Mouse (Mus musculus) small intestine, adult 2 months (tissue): ENCODE measurements around the gene Tnrc18. TPM values are rescaled to one million over a fixed set of nuclear protein-coding genes. Genes with fewer than 3 reads are reported as not detected.

Source experiments
- H3K27ac ChIP-seq: fragments of 200-500 bp; 2 replicates; pipeline ENCODE4 v1.5.1; 2012; ENCODE audit warnings: low read depth, low read length, control low read depth, inconsistent platforms; ENCODE audit not compliant: insufficient read depth
- H3K27me3 ChIP-seq: fragments of 200-500 bp; 2 replicates; pipeline ENCODE4 v1.6.1; 2012; ENCODE audit warnings: mild to moderate bottlenecking, moderate library complexity, low read length, inconsistent platforms; ENCODE audit not compliant: control insufficient read depth, insufficient read depth
- H3K36me3 ChIP-seq: fragments of 200-500 bp; 2 replicates; pipeline ENCODE4 v1.6.1; 2012; ENCODE audit warnings: mild to moderate bottlenecking, low read length, control low read depth, inconsistent platforms; ENCODE audit not compliant: control insufficient read depth, insufficient read depth
- H3K4me1 ChIP-seq: fragments of 200-500 bp; 2 replicates; pipeline ENCODE4 v1.6.1; 2012; ENCODE audit warnings: low read length, inconsistent platforms, mixed read lengths; ENCODE audit not compliant: control insufficient read depth, insufficient read depth, insufficient read length
- H3K4me3 ChIP-seq: fragments of 200-500 bp; 2 replicates; pipeline ENCODE4 v1.5.1; 2012; ENCODE audit warnings: low read depth, mild to moderate bottlenecking, control low read depth, inconsistent platforms, low read length, moderate library complexity
- CTCF ChIP-seq: fragments of 200-500 bp; IDR thresholded peaks from 2 replicates; pipeline ENCODE4 v1.5.1; 2012; ENCODE audit warnings: low read depth, mild to moderate bottlenecking, control low read depth, inconsistent platforms, low read length, moderate library complexity, mixed read lengths; ENCODE audit not compliant: insufficient replicate concordance, insufficient read length; ENCODE audit errors: extremely low read depth
- POLR2A ChIP-seq: fragments of 200-500 bp; IDR thresholded peaks from 2 replicates; pipeline ENCODE4 v1.6.1; 2012; ENCODE audit warnings: low read depth, mild to moderate bottlenecking, control low read depth, inconsistent platforms, low read length, moderate library complexity
- WGBS: fragments of 180-500 bp; shearing (Covaris S2); methylation state at CpG from one replicate; pipeline ENCODE4 v1.1.7; 2018; 5-methylcytosine and 5-hydroxymethylcytosine counted together
- polyA plus RNA-seq: library from polyadenylated mRNA; depleted of rRNA; stranded (reverse); fragments of >200 nt; gene quantifications from 2 replicates; pipeline ENCODE4 v1.2.3, GENCODE M21; 2012

Tnrc18 gene
- polyA plus RNA-seq, 1 experiment, result 108 TPM

GRCm38 (mm10) chr5:142761326-142761983 lies 56.0 kb downstream of the Tnrc18 start:
- H3K27me3 ChIP-seq, result no peaks in the 10 kb centered on the region
- no peak overlapping the region for H3K4me3 ChIP-seq
- H3K36me3 ChIP-seq, result peaks cover 87% of the 10 kb centered on the region
- no peak for TF ChIP-seq POLR2A
- TF ChIP-seq CTCF, result no peak
- no peaks in the 10 kb centered on the region for H3K4me1 ChIP-seq
- H3K27ac ChIP-seq, result no peak overlapping the region
- WGBS, result 89% methylated on average over 16 of the region's 16 CpGs

- Histone ChIP-seq H3K4me3 (no peak overlapping the region), H3K36me3 (peaks cover 86% of the 10 kb centered on the region), H3K27me3 (no peaks in the 10 kb centered on the region), H3K27ac (no peak overlapping the region), H3K4me1 (no peaks in the 10 kb centered on the region)
- TF ChIP-seq CTCF (no peak), POLR2A (no peak)
- 89% methylated on average over 8 of the region's 8 CpGs for WGBS
These were observed 57.7 kb downstream of the Tnrc18 start for GRCm38 (mm10) chr5:142759786-142760185.

GRCm38 (mm10) chr5:142752241-142752640 lies 65.2 kb downstream of the Tnrc18 start:
- H3K36me3 ChIP-seq, result peaks cover 76% of the 10 kb centered on the region
- no peaks in the 10 kb centered on the region for H3K4me1 ChIP-seq
- WGBS, result 90% methylated on average over 13 of the region's 13 CpGs
- H3K27ac ChIP-seq, result no peak overlapping the region
- TF ChIP-seq CTCF (no peak), POLR2A (no peak)
- no peaks in the 10 kb centered on the region for H3K27me3 ChIP-seq
- H3K4me3 ChIP-seq, result no peak overlapping the region

- Histone ChIP-seq H3K4me1 (no peaks in the 10 kb centered on the region), H3K27ac (no peak overlapping the region), H3K36me3 (peaks cover 63% of the 10 kb centered on the region), H3K4me3 (no peak overlapping the region), H3K27me3 (no peaks in the 10 kb centered on the region)
- WGBS, result 88% methylated on average over 11 of the region's 11 CpGs
- TF ChIP-seq CTCF (no peak), POLR2A (no peak)
These were observed 67.3 kb downstream of the Tnrc18 start for GRCm38 (mm10) chr5:142750173-142750572.

- no peaks in the 10 kb centered on the region for H3K4me1 ChIP-seq
- H3K27me3 ChIP-seq, result no peaks in the 10 kb centered on the region
- H3K27ac ChIP-seq, result no peak overlapping the region
- H3K36me3 ChIP-seq, result peaks cover 65% of the 10 kb centered on the region
- 75% methylated on average over 12 of the region's 12 CpGs for WGBS
- no peak for TF ChIP-seq POLR2A
- TF ChIP-seq CTCF, result no peak
- no peak overlapping the region for H3K4me3 ChIP-seq
These were observed 70.3 kb downstream of the Tnrc18 start for GRCm38 (mm10) chr5:142747026-142747629.

- WGBS, result 57% methylated on average over 8 of the region's 8 CpGs
- H3K4me1 ChIP-seq, result no peaks in the 10 kb centered on the region
- H3K36me3 ChIP-seq, result peaks cover 73% of the 10 kb centered on the region
- TF ChIP-seq CTCF (no peak), POLR2A (no peak)
- H3K27me3 ChIP-seq, result no peaks in the 10 kb centered on the region
- no peak overlapping the region for H3K4me3 ChIP-seq
- no peak overlapping the region for H3K27ac ChIP-seq
These were observed 77.5 kb downstream of the Tnrc18 start for GRCm38 (mm10) chr5:142739941-142740340.

GRCm38 (mm10) chr5:142731916-142732315 lies 85.5 kb downstream of the Tnrc18 start:
- TF ChIP-seq CTCF (no peak), POLR2A (no peak)
- 89% methylated on average over 11 of the region's 11 CpGs for WGBS
- Histone ChIP-seq H3K36me3 (peaks cover 88% of the 10 kb centered on the region), H3K27me3 (no peaks in the 10 kb centered on the region), H3K4me1 (no peaks in the 10 kb centered on the region), H3K27ac (no peak overlapping the region), H3K4me3 (no peak overlapping the region)
